Mouse (Mus musculus): Measurements from ENCODE around the gene Gm4881.

Gm4881 gene

GRCm38 (mm10) chr7:24978781-24979180, 34.5 kb upstream of the Gm4881 start:
- H3K27me3 ChIP-seq (ENCODE audit: insufficient read depth, low read length): peaks cover 6% of the 10 kb centered on the region; the same call in 1 of the 2 replicates
- H3K36me3 ChIP-seq (ENCODE audit: insufficient read depth, low read length): peaks cover 45% of the 10 kb centered on the region
- no peak overlapping the region for H3K4me3 ChIP-seq (replicated peaks; ENCODE audit: low read length)
- H3K4me1 ChIP-seq (replicated peaks; ENCODE audit: low read depth, low read length): peaks cover 25% of the 10 kb centered on the region
- H3K9me3 ChIP-seq (ENCODE audit: low read length): no peaks in the 10 kb centered on the region
- no peak for TF ChIP-seq CTCF (conservative IDR thresholded peaks at IDR 0.05; ENCODE audit: low read length)
- TF ChIP-seq NANOG (IDR thresholded peaks at IDR 0.05; ENCODE audit: borderline replicate concordance, low read length): no peak
- no peak for TF ChIP-seq POU5F1 (IDR thresholded peaks at IDR 0.05; ENCODE audit: borderline replicate concordance, low read length)

GRCm38 (mm10) chr7:24974893-24975595, 30.8 kb upstream of the Gm4881 start:
- peaks cover 35% of the 10 kb centered on the region for H3K36me3 ChIP-seq (ENCODE audit: insufficient read depth, low read length)
- H3K4me1 ChIP-seq (replicated peaks; ENCODE audit: low read depth, low read length): peaks cover 27% of the 10 kb centered on the region
- TF ChIP-seq POU5F1 (IDR thresholded peaks at IDR 0.05; ENCODE audit: borderline replicate concordance, low read length) (no peak), CTCF (conservative IDR thresholded peaks at IDR 0.05; ENCODE audit: low read length) (peak; percentile 89)
- H3K27me3 ChIP-seq (ENCODE audit: insufficient read depth, low read length): peaks cover 6% of the 10 kb centered on the region; the same call in 1 of the 2 replicates
- no peaks in the 10 kb centered on the region for H3K9me3 ChIP-seq (ENCODE audit: low read length)
- H3K4me3 ChIP-seq (replicated peaks; ENCODE audit: low read length): no peak overlapping the region

- H3K27me3 ChIP-seq (ENCODE audit: insufficient read depth, low read length): peaks cover 6% of the 10 kb centered on the region; the same call in 1 of the 2 replicates
- TF ChIP-seq POU5F1 (IDR thresholded peaks at IDR 0.05; ENCODE audit: borderline replicate concordance, low read length) (no peak), NANOG (IDR thresholded peaks at IDR 0.05; ENCODE audit: borderline replicate concordance, low read length) (no peak), CTCF (conservative IDR thresholded peaks at IDR 0.05; ENCODE audit: low read length) (no peak)
- no peak overlapping the region for H3K4me3 ChIP-seq (replicated peaks; ENCODE audit: low read length)
- no peaks in the 10 kb centered on the region for H3K9me3 ChIP-seq (ENCODE audit: low read length)
- peaks cover 33% of the 10 kb centered on the region for H3K36me3 ChIP-seq (ENCODE audit: insufficient read depth, low read length)
- peaks cover 27% of the 10 kb centered on the region for H3K4me1 ChIP-seq (replicated peaks; ENCODE audit: low read depth, low read length)
Measured at GRCm38 (mm10) chr7:24973902-24974301, 29.6 kb upstream of the Gm4881 start.

DNA sequence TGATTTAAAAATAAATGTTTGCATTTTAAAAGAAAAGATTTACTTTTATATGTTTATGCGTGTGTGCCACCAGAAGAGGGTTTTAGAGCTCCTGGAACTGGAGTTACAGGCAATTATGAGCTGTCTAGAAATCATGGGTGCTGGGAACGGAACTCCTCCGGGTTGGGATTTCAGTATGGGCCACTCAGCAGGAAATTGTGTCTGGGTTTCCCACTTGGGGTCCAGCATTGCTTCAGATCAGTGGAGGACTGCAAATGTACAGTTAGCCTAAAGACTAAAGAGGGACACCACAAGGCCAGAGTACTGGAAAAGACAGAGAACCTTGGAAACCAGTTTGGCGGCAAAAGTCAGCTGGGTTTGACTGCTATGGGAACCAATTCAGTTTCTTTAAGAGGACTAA, 28.9 kb upstream of the Gm4881 start:
- Histone ChIP-seq H3K4me3 (replicated peaks; ENCODE audit: low read length) (no peak overlapping the region), H3K9me3 (ENCODE audit: low read length) (no peaks in the 10 kb centered on the region)
- TF ChIP-seq CTCF (conservative IDR thresholded peaks at IDR 0.05; ENCODE audit: low read length) (no peak), NANOG (IDR thresholded peaks at IDR 0.05; ENCODE audit: borderline replicate concordance, low read length) (no peak), POU5F1 (IDR thresholded peaks at IDR 0.05; ENCODE audit: borderline replicate concordance, low read length) (no peak)

GRCm38 (mm10) chr7:24971972-24972893, 27.9 kb upstream of the Gm4881 start, which contains the start of gene Rabac1:
Gene Rabac1, minus strand, starts transcription at chr7:24972754.
- TF ChIP-seq NANOG (IDR thresholded peaks at IDR 0.05; ENCODE audit: borderline replicate concordance, low read length) (no peak), POU5F1 (IDR thresholded peaks at IDR 0.05; ENCODE audit: borderline replicate concordance, low read length) (no peak), CTCF (conservative IDR thresholded peaks at IDR 0.05; ENCODE audit: low read length) (no peak; the same call in 1 of the 2 replicates)
- Histone ChIP-seq H3K27me3 (ENCODE audit: insufficient read depth, low read length) (no peaks in the 10 kb centered on the region), H3K4me3 (replicated peaks; ENCODE audit: low read length) (peak within 1 kb of the TSS; percentile 98), H3K4me1 (replicated peaks; ENCODE audit: low read depth, low read length) (peaks cover 34% of the 10 kb centered on the region), H3K36me3 (ENCODE audit: insufficient read depth, low read length) (peaks cover 22% of the 10 kb centered on the region), H3K9me3 (ENCODE audit: low read length) (no peaks in the 10 kb centered on the region)

More for the DNA sequence above, 28.9 kb upstream of the Gm4881 start:
- peaks cover 3% of the 10 kb centered on the region; the same call in 1 of the 2 replicates for H3K27me3 ChIP-seq (ENCODE audit: insufficient read depth, low read length)
- peaks cover 30% of the 10 kb centered on the region for H3K4me1 ChIP-seq (replicated peaks; ENCODE audit: low read depth, low read length)
- H3K36me3 ChIP-seq (ENCODE audit: insufficient read depth, low read length): peaks cover 29% of the 10 kb centered on the region

DNA sequence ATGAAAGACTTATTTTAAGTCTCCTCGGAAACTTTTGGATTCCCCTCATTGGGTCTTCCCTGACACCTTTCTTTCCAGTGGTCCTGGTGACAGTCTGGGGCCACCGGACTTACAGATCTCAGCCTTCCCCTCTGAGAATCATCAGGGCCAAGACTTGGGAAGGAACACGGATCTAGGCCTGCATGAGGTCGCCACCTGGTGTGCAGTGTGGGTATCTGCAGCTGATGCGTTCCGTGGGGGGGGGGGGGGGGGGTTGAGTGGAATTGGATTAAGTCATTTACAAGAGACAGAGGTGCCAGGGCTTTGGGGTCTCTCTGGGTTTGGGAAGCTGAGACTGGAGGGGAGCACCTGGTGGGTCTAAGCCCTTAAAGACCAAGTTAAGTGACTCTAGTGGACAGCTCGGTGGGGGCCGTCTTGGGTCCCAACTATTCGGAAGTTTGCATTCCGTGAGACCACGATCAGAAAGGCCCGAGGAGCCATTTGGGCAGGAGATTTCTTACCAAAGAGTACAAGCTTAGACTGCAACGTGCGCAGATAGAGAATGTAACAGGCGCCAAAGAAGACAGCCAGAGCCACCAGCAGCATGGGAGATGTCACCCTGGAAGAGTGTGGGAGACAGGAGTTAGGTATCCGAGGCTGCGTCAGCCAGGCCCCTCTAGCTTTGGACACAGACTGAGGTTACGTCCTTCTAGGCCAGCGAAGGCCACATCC, 27.1 kb upstream of the Gm4881 start:
- Histone ChIP-seq H3K4me1 (replicated peaks; ENCODE audit: low read depth, low read length) (peaks cover 34% of the 10 kb centered on the region), H3K9me3 (ENCODE audit: low read length) (no peaks in the 10 kb centered on the region), H3K4me3 (replicated peaks; ENCODE audit: low read length) (peak overlapping the region; percentile 98), H3K36me3 (ENCODE audit: insufficient read depth, low read length) (peaks cover 22% of the 10 kb centered on the region), H3K27me3 (ENCODE audit: insufficient read depth, low read length) (no peaks in the 10 kb centered on the region)
- peak; percentile 40; the same call in 1 of the 2 replicates for TF ChIP-seq CTCF (conservative IDR thresholded peaks at IDR 0.05; ENCODE audit: low read length)
- TF ChIP-seq NANOG (IDR thresholded peaks at IDR 0.05; ENCODE audit: borderline replicate concordance, low read length): no peak

DNA sequence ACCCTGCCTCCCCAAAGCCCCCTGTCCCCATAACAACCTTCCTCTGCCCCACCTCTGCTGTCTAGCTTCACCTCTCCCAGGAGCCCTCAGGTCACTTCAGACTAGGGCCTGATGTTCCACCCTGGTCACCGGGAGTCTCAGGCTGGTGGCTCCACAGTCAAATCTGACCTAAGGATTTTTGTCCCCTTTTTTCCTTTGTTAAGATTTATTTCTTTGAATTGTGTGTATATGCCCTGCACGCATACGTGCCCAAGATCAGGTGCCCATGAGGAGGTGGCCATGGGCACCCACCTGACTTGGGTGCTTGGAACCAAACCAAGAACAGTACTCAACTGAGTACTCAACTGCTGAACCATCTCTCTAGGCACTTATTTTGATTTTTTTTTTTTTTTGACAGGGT, 26.0 kb upstream of the Gm4881 start:
- H3K4me1 ChIP-seq (replicated peaks; ENCODE audit: low read depth, low read length): peaks cover 37% of the 10 kb centered on the region
- TF ChIP-seq NANOG (IDR thresholded peaks at IDR 0.05; ENCODE audit: borderline replicate concordance, low read length): no peak
- TF ChIP-seq CTCF (conservative IDR thresholded peaks at IDR 0.05; ENCODE audit: low read length): no peak
- no peak for TF ChIP-seq POU5F1 (IDR thresholded peaks at IDR 0.05; ENCODE audit: borderline replicate concordance, low read length)
- no peak overlapping the region for H3K4me3 ChIP-seq (replicated peaks; ENCODE audit: low read length)
- no peaks in the 10 kb centered on the region for H3K27me3 ChIP-seq (ENCODE audit: insufficient read depth, low read length)
- no peaks in the 10 kb centered on the region for H3K9me3 ChIP-seq (ENCODE audit: low read length)
- H3K36me3 ChIP-seq (ENCODE audit: insufficient read depth, low read length): peaks cover 22% of the 10 kb centered on the region

- TF ChIP-seq NANOG (IDR thresholded peaks at IDR 0.05; ENCODE audit: borderline replicate concordance, low read length) (no peak), CTCF (conservative IDR thresholded peaks at IDR 0.05; ENCODE audit: low read length) (no peak), POU5F1 (IDR thresholded peaks at IDR 0.05; ENCODE audit: borderline replicate concordance, low read length) (no peak)
Measured at GRCm38 (mm10) chr7:24969805-24970204, 25.5 kb upstream of the Gm4881 start.

More at GRCm38 (mm10) chr7:24969805-24970204, 25.5 kb upstream of the Gm4881 start:
- Histone ChIP-seq H3K9me3 (ENCODE audit: low read length) (no peaks in the 10 kb centered on the region), H3K27me3 (ENCODE audit: insufficient read depth, low read length) (no peaks in the 10 kb centered on the region), H3K36me3 (ENCODE audit: insufficient read depth, low read length) (peaks cover 22% of the 10 kb centered on the region), H3K4me3 (replicated peaks; ENCODE audit: low read length) (no peak overlapping the region), H3K4me1 (replicated peaks; ENCODE audit: low read depth, low read length) (peaks cover 37% of the 10 kb centered on the region)

Data from E14TG2a.4 (cell line).